Mouse (Mus musculus): ENCODE results near the gene Trpc3.

- TF ChIP-seq CTCF (IDR thresholded peaks at IDR 0.05; ENCODE audit: low read depth) (peak; percentile 53), EP300 (IDR thresholded peaks at IDR 0.05; ENCODE audit: low read depth) (no peak)
Measured at GRCm38 (mm10) chr3:36640787-36641186, 49.2 kb downstream of the Trpc3 start.

Data from liver, postnatal 0 days (tissue).